Mouse (Mus musculus) heart, adult 11 months (tissue): Measurements from ENCODE around the gene Postn.

Experiments used
- DNase-seq: peaks from one replicate; pipeline ENCODE4 v3.0.0; 2022

Gene Postn

GRCm38 (mm10) chr3:54420189-54420928, 59.5 kb downstream of the Postn start:
- DNase-seq = peak; percentile 56

GRCm38 (mm10) chr3:54420983-54421382, 60.1 kb downstream of the Postn start:
- DNase-seq = peak; percentile 63

GRCm38 (mm10) chr3:54421666-54422065, 60.8 kb downstream of the Postn start:
- peak; percentile 43 for DNase-seq

- DNase-seq = peak; percentile 64
Measured at GRCm38 (mm10) chr3:54424146-54424545, 63.2 kb downstream of the Postn start.

GRCm38 (mm10) chr3:54431663-54432062, 70.8 kb downstream of the Postn start:
- DNase-seq = peak; percentile 55

GRCm38 (mm10) chr3:54432167-54432566, 71.3 kb downstream of the Postn start:
- peak; percentile 7 for DNase-seq

GRCm38 (mm10) chr3:54432605-54433004, 71.7 kb downstream of the Postn start:
- DNase-seq = peak; percentile 59

- peak; percentile 65 for DNase-seq
Measured at GRCm38 (mm10) chr3:54434571-54434970, 73.7 kb downstream of the Postn start.

GRCm38 (mm10) chr3:54436373-54436964, 75.6 kb downstream of the Postn start:
- peak; percentile 59 for DNase-seq
